Mouse (Mus musculus) MEL (cell line): ENCODE data around the gene Htr3b.

Source experiments
- CTCF ChIP-seq, 3 experiments: IDR thresholded peaks in 2 of 3; conservative IDR thresholded peaks in 1 of 3; 2 replicates each; pipeline ENCODE4 v1.5.1; 2011 to 2012; ENCODE audit warnings: low read length in 3 of 3, low read depth in 2 of 3, mild to moderate bottlenecking in 2 of 3, improper control_type of control experiment in 1 of 3, inconsistent platforms in 1 of 3, mixed read lengths in 1 of 3, moderate library complexity in 1 of 3; ENCODE audit not compliant: control insufficient read depth in 1 of 3, insufficient read depth in 1 of 3, poor library complexity in 1 of 3, severe bottlenecking in 1 of 3
- ELF1 ChIP-seq: IDR thresholded peaks from 2 replicates; pipeline ENCODE4 v1.6.1; 2014; ENCODE audit warnings: low read depth, mild to moderate bottlenecking, inconsistent platforms, low read length, improper control_type of control experiment, moderate library complexity
- EP300 ChIP-seq, 2 experiments: IDR thresholded peaks; 2 replicates each; pipeline ENCODE4 v1.6.1; 2011; ENCODE audit warnings: improper control_type of control experiment in 2 of 2, low read length in 2 of 2, low read depth in 1 of 2, mild to moderate bottlenecking in 1 of 2
- POLR2A ChIP-seq, 2 experiments: IDR thresholded peaks; 2 replicates each; pipeline ENCODE4 v1.6.1; 2011 to 2012; ENCODE audit warnings: low read length in 2 of 2, mild to moderate bottlenecking in 2 of 2, control low read depth in 1 of 2, improper control_type of control experiment in 1 of 2, low read depth in 1 of 2, moderate library complexity in 1 of 2; ENCODE audit not compliant: control insufficient read depth in 1 of 2, insufficient read depth in 1 of 2, poor library complexity in 1 of 2
- SIN3A ChIP-seq: IDR thresholded peaks from 2 replicates; pipeline ENCODE4 v1.6.1; 2012; ENCODE audit warnings: low read length, improper control_type of control experiment, inconsistent platforms
- TAL1 ChIP-seq: IDR thresholded peaks from 2 replicates; pipeline ENCODE4 v1.6.1; 2012; ENCODE audit warnings: mild to moderate bottlenecking, inconsistent platforms, low read length, moderate library complexity, mixed read lengths
- UBTF ChIP-seq: IDR thresholded peaks from 2 replicates; pipeline ENCODE4 v1.6.1; 2012; ENCODE audit warnings: low read depth, mild to moderate bottlenecking, inconsistent platforms, low read length, improper control_type of control experiment, moderate library complexity, borderline replicate concordance; ENCODE audit not compliant: insufficient read depth
- USF1 ChIP-seq: IDR thresholded peaks from 2 replicates; pipeline ENCODE4 v1.6.1; 2014; ENCODE audit warnings: low read depth, mild to moderate bottlenecking, inconsistent platforms, low read length, improper control_type of control experiment, moderate library complexity
- USF2 ChIP-seq, 2 experiments: IDR thresholded peaks; 2 replicates each; pipeline ENCODE4 v1.6.1; 2011 to 2012; ENCODE audit warnings: improper control_type of control experiment in 2 of 2, low read length in 2 of 2, borderline replicate concordance in 1 of 2, inconsistent platforms in 1 of 2, low read depth in 1 of 2, mild to moderate bottlenecking in 1 of 2; ENCODE audit not compliant: insufficient read depth in 1 of 2

GRCm38 (mm10) chr9:48987201-48988101 is 22.7 kb upstream of the Htr3b start:
- no peak for TF ChIP-seq CTCF (IDR thresholded peaks at IDR 0.05 in 2 of 3, conservative IDR thresholded peaks at IDR 0.05 in 1 of 3; ENCODE audit: control insufficient read depth in 1 of 3, insufficient read depth in 1 of 3, low read depth in 2 of 3, low read length in 3 of 3, poor library complexity in 1 of 3, severe bottlenecking in 1 of 3)
- TF ChIP-seq USF1: no peak
- TF ChIP-seq ELF1: no peak
- TF ChIP-seq POLR2A (IDR thresholded peaks at IDR 0.05; ENCODE audit: control insufficient read depth in 1 of 2, insufficient read depth in 1 of 2, low read depth in 1 of 2, low read length in 2 of 2, poor library complexity in 1 of 2): no peak
- no peak for TF ChIP-seq SIN3A
- TF ChIP-seq USF2 (IDR thresholded peaks at IDR 0.05; ENCODE audit: borderline replicate concordance in 1 of 2, insufficient read depth in 1 of 2, low read depth in 1 of 2, low read length in 2 of 2): no peak
- no peak for TF ChIP-seq EP300 (IDR thresholded peaks at IDR 0.05; ENCODE audit: low read depth in 1 of 2, low read length in 2 of 2)
- no peak for TF ChIP-seq TAL1
- no peak for TF ChIP-seq UBTF
